Mouse (Mus musculus): ENCODE results near the gene Celf1.

Celf1 gene

GRCm38 (mm10) chr2:90939750-90940149 is 432 bp upstream of the Celf1 start:
- DNase-seq (ENCODE audit: low spot score in 2 of 2) = no peak

DNA sequence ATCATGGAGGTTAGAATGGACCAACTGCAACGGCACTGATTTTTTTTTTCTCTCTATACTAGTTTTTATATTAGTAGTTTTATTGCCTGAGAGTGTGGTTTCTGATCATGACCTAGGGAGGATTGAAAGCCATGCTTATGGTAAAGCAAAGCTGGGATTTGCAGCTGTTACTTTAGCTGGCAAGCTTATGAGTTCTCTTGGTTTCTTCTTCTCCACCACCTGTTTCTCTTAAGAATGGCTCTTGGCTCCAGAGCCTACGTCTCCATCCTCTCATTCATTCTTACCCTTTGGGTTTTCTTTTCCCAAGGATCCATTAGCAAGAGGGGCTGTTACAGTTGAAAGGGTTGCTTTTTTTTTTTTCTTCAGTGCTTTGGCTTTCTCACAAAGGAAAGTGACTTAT is 1.6 kb downstream of the Celf1 start:
- DNase-seq (ENCODE audit: low spot score in 2 of 2) = no peak

- no peak for DNase-seq (ENCODE audit: low spot score in 2 of 2)
Measured at GRCm38 (mm10) chr2:90950149-90950548, 10.0 kb downstream of the Celf1 start.

DNA sequence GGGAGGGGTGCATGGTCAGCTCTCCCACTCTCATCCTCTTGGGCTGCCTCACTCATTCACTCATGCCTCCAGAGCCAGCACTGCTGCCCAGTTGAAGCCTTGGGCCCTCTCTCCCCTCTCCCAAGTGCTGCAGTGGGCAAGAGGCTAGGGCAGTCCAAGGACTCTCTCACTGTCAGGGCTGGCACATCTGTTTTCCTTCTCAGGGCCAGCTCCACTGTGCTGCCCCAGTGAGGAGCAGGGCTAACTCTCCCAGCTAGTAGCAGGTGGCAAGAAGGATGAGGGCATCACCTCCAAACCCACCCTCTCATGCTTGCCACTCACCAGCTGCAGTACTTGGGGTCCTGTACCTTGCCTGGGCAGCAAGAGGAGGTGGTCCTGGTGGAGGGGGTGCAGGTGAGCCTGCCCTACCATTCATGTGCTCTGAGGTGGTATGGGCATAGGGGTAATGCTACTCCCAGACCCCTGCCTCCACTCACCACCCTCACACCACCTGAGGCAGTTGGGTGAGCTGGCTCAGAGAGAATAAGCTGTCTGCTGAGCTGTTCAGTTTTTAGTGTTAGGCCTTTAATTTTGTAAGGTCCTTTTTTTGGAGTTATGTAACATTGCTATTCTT is 10.5 kb downstream of the Celf1 start:
- DNase-seq (ENCODE audit: low spot score in 2 of 2) = no peak

DNA sequence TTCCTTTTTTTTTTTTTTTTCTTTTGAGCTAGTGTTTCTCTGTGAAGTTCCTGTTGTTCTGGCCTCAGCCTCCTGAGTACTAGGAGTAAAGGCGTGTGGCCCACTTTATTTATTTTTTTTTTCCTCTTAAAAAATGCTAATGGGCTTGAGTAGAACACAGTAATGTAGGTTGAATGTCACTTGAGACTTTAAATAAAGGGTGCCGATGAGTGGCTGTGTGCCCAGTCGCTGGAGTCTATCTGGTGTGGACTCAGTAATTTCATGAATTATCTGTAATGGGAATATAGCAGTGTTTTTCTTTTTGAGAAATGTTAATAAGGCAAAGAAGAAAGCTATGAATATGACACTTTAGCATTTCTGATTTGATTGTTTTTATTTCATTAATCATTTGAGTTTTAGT is 13.3 kb downstream of the Celf1 start:
- DNase-seq (ENCODE audit: low spot score in 2 of 2) = no peak

DNA sequence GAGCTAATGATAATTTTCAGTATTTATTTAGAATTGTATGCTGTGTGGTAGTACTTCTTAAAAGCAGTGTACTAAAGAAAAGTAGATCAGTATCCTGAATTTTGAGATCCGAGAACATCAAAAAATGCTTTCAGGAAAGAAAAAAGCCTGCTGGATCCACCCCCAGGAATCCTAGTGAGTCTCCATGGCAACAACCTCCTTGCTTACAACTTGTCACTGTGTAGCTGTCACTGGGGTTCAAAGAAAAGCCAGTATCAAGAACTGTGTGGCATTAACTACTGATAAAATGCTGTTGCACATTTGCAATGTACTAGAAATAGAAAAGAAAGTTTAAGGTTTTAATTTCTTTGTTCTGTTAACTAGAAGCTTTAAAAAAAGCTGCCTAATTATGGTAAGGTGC is 15.9 kb downstream of the Celf1 start:
- DNase-seq (ENCODE audit: low spot score in 2 of 2) = no peak

DNA sequence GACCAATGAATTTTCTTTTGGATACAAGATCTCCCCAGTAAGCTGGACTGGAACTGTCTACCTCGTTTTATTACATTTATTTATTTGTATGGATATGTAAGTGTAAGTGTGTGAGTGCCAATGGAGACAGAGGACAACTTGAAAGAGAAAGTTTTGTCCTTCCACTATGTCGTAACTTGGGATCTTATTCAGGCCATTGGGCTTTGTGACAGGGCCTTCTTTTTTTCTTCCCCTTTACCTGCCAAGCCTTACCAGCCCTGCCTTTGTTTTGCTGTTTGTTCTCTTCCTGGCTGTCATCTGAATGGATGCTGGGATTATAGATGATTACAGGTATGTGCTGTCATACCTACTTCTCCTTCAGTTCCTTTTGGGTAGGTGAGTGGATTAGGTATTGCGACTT is 18.7 kb downstream of the Celf1 start:
- DNase-seq (ENCODE audit: low spot score in 2 of 2) = no peak

DNA sequence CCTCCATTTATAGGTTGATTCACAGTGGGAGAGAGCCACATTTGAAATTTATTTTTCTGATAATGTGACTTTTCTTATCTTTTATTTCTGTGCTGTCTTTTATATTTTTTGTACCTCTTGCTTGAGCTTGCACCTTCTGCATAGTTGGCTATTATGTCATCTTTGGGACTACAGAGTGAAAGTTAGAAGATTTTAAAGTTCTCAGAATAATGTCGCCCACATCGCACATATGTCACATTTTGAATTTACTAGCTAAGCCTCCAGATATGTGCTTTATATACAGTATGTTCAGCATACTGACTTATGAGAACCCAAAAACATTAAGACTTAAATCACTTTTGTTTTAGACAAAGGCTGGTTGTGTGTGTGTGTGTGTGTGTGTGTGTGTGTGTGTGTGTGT is 19.8 kb downstream of the Celf1 start:
- no peak for DNase-seq (ENCODE audit: low spot score in 2 of 2)

DNA sequence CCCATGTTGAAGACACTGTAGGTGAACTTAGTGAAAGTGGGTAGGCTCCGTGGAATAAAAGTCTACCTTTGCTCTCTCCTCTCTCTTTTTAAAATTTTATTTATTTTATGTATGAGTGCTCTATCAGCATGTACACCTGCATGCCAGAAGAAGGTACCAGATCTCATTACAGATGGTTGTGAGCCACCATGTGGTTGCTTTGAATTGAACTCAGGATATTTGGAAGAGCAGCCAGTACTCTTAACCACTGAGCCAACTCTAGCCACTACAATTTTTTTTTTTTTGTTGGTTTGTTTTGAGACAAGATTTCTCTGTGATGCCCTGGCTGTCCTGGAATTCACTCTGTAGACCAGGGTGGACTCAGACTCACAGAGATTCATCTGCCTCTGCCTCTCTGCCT is 23.1 kb downstream of the Celf1 start:
- no peak for DNase-seq (ENCODE audit: low spot score in 2 of 2)

GRCm38 (mm10) chr2:90964811-90965465 is 24.8 kb downstream of the Celf1 start:
- DNase-seq (ENCODE audit: low spot score in 2 of 2) = peak; percentile 44 to 50

DNA sequence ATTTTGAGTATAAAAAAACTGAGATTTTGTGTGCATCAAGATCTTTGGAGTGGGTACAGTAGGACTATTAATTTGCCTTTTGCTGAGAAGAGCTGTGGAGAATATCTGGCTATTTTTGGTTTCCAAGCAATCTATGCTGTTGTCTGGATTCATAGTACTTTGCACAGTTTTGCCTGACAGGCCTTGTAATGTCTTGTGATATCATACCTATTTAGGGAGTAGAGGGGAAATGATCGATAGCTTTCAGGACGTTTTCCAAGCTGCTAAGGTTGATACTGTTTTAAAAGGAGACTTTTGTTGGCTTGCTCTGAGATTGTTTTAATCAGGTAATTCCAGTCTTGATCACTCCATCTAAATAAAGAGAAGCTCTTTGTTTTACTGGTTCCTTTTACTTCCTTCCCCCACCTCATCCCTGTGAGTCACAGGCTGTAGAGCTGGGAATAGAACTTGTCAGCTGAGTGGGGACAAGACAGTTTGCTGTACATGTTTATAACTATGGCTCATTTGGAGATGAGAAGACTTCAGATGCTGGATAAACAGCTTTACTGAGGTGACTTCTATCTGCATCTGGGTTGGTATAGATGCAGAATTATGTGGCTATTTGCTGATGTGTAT is 25.4 kb downstream of the Celf1 start:
- no peak for DNase-seq (ENCODE audit: low spot score in 2 of 2)

- no peak for DNase-seq (ENCODE audit: low spot score in 2 of 2)
Measured at GRCm38 (mm10) chr2:90970606-90971005, 30.4 kb downstream of the Celf1 start.

- no peak for DNase-seq (ENCODE audit: low spot score in 2 of 2)
Measured at GRCm38 (mm10) chr2:90974101-90974500, 33.9 kb downstream of the Celf1 start.

GRCm38 (mm10) chr2:90975181-90975835 is 35.1 kb downstream of the Celf1 start:
- no peak for DNase-seq (ENCODE audit: low spot score in 2 of 2)

- no peak for DNase-seq (ENCODE audit: low spot score in 2 of 2)
Measured at GRCm38 (mm10) chr2:90976590-90976989, 36.4 kb downstream of the Celf1 start.

DNA sequence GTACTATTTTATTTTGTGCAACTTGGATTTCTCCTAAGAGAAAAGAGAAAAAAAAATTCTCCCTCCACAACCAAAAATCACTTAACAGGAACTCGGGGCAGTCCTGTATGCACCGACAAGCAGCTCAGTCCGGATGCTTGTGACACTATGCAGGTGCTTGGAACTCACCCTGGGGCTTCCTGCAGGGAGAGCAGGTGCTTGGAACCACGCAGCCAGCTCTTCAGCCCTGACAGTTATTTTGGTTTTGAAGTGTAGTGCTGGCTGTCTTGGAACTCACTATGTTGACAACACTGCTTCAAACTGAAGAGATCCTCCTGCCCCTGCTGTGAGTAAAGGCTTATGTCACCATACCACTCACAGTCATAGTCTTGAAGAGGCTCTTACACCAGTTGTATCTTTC is 37.1 kb downstream of the Celf1 start:
- no peak for DNase-seq (ENCODE audit: low spot score in 2 of 2)

DNA sequence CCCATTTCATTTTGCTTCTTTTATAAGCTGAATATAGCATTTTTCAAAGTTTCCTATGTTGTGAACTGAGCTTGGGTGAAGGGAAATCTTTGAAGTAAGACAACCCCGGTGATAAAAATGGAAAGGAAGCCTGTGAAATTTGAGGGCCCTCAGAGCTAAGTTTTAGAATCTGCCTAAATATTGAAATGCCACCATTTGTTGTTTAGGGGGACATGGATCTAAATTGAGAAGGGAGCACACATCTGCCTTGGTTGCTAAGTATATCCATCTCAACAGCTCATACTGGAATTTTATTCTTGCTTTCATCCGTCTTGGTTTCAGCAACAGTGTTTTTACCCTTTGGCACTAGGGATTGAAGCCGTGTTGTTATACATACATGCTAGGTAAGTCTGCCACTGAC is 45.9 kb downstream of the Celf1 start:
- DNase-seq (ENCODE audit: low spot score in 2 of 2) = no peak

- DNase-seq (ENCODE audit: low spot score in 2 of 2) = no peak
Measured at GRCm38 (mm10) chr2:91008536-91008935, 68.4 kb downstream of the Celf1 start.

DNA sequence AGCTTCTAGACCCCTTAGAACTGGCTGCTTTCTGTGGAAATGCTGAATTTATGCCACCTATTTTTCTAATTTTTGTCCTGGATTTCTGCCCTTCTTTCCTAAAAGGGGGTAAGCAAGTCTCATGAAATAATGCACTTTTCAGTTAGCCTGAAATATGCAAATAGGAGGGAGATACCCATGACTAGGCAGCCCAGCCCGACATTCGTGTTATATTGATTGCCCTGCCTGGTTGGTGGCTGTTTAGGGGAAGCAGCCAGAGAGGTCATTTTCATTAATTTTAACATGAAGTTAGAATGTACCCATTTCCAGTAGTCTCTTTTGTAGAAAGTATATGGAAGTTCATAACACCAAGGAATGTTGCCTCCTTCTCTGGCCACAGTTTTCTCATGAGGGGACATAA is 73.7 kb downstream of the Celf1 start:
- no peak for DNase-seq (ENCODE audit: low spot score in 2 of 2)

DNA sequence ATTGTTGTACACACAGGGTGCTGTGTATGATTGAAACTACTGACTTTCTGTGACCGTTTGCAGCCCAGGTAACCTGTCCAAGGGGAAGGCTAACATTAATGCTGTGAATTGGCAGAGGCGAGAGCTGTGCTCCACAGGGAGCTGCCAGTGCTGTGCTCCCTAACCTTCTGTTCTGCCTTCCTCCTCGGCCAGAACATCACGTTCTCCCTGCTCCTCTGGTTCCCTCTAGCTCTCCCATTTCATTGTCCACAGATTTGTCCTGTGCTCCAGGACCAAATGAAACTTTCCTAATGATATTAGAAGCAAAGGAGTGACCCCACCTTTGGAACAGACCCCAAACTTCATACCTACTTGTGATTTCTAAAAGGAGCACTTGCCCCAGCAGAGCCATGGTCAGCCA is 75.2 kb downstream of the Celf1 start:
- no peak for DNase-seq (ENCODE audit: low spot score in 2 of 2)

GRCm38 (mm10) chr2:91018061-91018788 is 78.0 kb downstream of the Celf1 start:
- DNase-seq (ENCODE audit: low spot score in 2 of 2) = no peak

- no peak for DNase-seq (ENCODE audit: low spot score in 2 of 2)
Measured at GRCm38 (mm10) chr2:91019911-91020310, 79.7 kb downstream of the Celf1 start.
